Mouse (Mus musculus) ES-E14 (cell line): ENCODE results near the gene Fzr1. TPM values are rescaled to one million over a fixed set of nuclear protein-coding genes. Genes with fewer than 3 reads are reported as not detected.

Source experiments
- DNase-seq: peaks from one replicate; pipeline ENCODE4 v3.0.0-alpha.2; 2013; ENCODE audit warnings: low read depth, low spot score
- H3K27ac ChIP-seq: 2 replicates; pipeline ENCODE4 v1.5.1; 2012; ENCODE audit warnings: low read depth, mild to moderate bottlenecking, low read length, moderate library complexity, mixed read lengths; ENCODE audit not compliant: poor library complexity, insufficient read depth, severe bottlenecking
- H3K36me3 ChIP-seq: 2 replicates; pipeline ENCODE4 v1.6.1; 2012; ENCODE audit warnings: mild to moderate bottlenecking, low read length, moderate library complexity, mixed read lengths; ENCODE audit not compliant: control insufficient read depth, poor library complexity, insufficient read depth, severe bottlenecking
- H3K4me1 ChIP-seq, 2 experiments: fragments of 150-350 bp in 1 of 2; sonication (generic) in 1 of 2; 2 replicates each; pipeline ENCODE4 v1.6.1; 2012; ENCODE audit warnings: low read length in 2 of 2, mild to moderate bottlenecking in 1 of 2, mixed read lengths in 1 of 2; ENCODE audit not compliant: control insufficient read depth in 2 of 2, insufficient read depth in 2 of 2, poor library complexity in 1 of 2
- H3K4me3 ChIP-seq, 2 experiments: fragments of 150-350 bp in 1 of 2; sonication (generic) in 1 of 2; 2 replicates each; pipeline ENCODE4 v1.5.1; 2012; ENCODE audit warnings: low read length in 2 of 2, low read depth in 1 of 2, mild to moderate bottlenecking in 1 of 2, mixed read lengths in 1 of 2; ENCODE audit not compliant: insufficient read depth in 1 of 2, poor library complexity in 1 of 2, severe bottlenecking in 1 of 2
- H3K9ac ChIP-seq: 2 replicates; pipeline ENCODE4 v1.6.1; 2012; ENCODE audit warnings: low read depth, mild to moderate bottlenecking, low read length, mixed read lengths; ENCODE audit not compliant: poor library complexity, insufficient read depth, severe bottlenecking
- H3K9me3 ChIP-seq: fragments of 150-350 bp; sonication (generic); 2 replicates; pipeline ENCODE4 v1.6.1; 2012; ENCODE audit warnings: low read depth, mild to moderate bottlenecking, low read length; ENCODE audit not compliant: control insufficient read depth, insufficient read depth
- CHD2 ChIP-seq: IDR thresholded peaks from 2 replicates; pipeline ENCODE4 v1.6.1; 2014; ENCODE audit warnings: mild to moderate bottlenecking, low read depth, low read length, inconsistent platforms
- HCFC1 ChIP-seq: IDR thresholded peaks from 2 replicates; pipeline ENCODE4 v1.6.1; 2012; ENCODE audit warnings: low read length, inconsistent platforms, borderline replicate concordance; ENCODE audit not compliant: insufficient read depth
- MAFK ChIP-seq: IDR thresholded peaks from 2 replicates; pipeline ENCODE4 v1.6.1; 2014; ENCODE audit warnings: mild to moderate bottlenecking, low read depth, low read length, inconsistent platforms; ENCODE audit not compliant: insufficient read depth
- ZC3H11A ChIP-seq: IDR thresholded peaks from 2 replicates; pipeline ENCODE4 v1.6.1; 2012; ENCODE audit warnings: low read depth, mild to moderate bottlenecking, inconsistent platforms, low read length, borderline replicate concordance
- ZNF384 ChIP-seq: IDR thresholded peaks from 2 replicates; pipeline ENCODE4 v1.6.1; 2012; ENCODE audit warnings: low read depth, low read length, inconsistent platforms
- in situ Hi-C, 2 experiments: fragments of 600-800 bp; cut with MboI; formaldehyde crosslinking; loops; one replicate each; pipeline ENCODE4 v1.15.1; 2025; ENCODE audit warnings: low sequenced_read_pairs in 2 of 2, inconsistent platforms in 1 of 2; ENCODE audit not compliant: unreplicated experiment in 2 of 2
- total RNA-seq: library from RNA; depleted of rRNA; stranded (reverse); fragments of 300-350 nt; gene quantifications from 2 replicates; pipeline ENCODE4 v1.2.3, GENCODE M21; 2012

The Fzr1 gene
- total RNA-seq, 1 experiment = 63.0 TPM

DNA sequence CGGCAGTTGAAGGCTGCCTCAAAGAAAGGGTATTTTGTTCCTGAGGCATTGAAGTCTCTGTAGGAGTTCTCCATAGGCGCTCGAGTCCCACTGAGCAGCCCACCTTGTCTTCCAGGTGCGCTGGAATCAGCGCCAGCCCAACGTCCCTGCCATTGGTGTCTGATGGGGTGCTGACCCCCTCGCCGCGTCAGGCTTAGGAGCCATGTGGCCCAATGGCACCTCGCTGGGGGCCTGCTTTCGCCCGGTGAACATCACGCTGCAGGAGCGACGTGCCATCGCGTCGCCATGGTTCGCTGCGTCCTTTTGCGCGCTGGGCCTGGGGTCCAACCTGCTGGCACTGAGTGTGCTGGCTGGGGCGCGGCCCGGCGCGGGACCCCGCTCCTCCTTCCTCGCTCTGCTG lies 46.0 kb downstream of the Fzr1 start:
- Histone ChIP-seq H3K36me3 (0 out of 2 replicates have a peak, but pooled peaks cover under 1% of the 10 kb centered on the region), H3K27ac (no peak overlapping the region), H3K9me3 (no peaks in the 10 kb centered on the region), H3K4me1 (peaks cover 5 to 35% of the 10 kb centered on the region in 2 experiments; a peak in 3 of 4 replicates), H3K4me3 (peak overlapping the region; percentile 48 to 63), H3K9ac (peak overlapping the region; percentile 45)
- no peak for TF ChIP-seq HCFC1
- TF ChIP-seq MAFK = no peak
- no peak for TF ChIP-seq ZC3H11A
- no peak for TF ChIP-seq CHD2
- no peak for TF ChIP-seq ZNF384
- no peak for DNase-seq
- in situ Hi-C loops = no loop called here

DNA sequence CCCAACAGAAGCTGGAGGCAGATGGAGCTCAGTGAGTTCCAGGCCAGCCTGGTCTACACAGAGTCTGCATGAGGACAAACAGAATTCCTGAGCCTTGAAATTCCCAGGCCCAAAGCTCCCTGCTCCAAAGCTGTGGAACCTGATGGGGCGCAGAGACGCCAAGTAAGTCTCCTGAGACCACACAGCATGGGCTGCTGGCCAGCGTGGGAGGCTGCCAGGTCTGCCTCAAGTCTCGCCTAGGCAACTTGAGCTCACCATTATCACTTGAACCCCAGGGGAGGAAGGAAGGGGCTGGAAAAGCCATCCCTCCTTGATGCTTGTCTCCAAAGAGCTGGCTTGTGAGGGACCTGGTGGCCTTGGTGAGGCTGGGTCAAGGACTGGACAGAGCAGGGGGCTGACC lies 48.3 kb downstream of the Fzr1 start:
- H3K4me1 ChIP-seq = peaks cover 5 to 32% of the 10 kb centered on the region in 2 experiments; a peak in 3 of 4 replicates
- no peak for DNase-seq
- H3K4me3 ChIP-seq = no peak overlapping the region
- H3K27ac ChIP-seq = no peak overlapping the region
- H3K9me3 ChIP-seq = no peaks in the 10 kb centered on the region
- in situ Hi-C loops = no loop called here
- H3K9ac ChIP-seq = no peak overlapping the region
- TF ChIP-seq CHD2 = no peak
- no peak for TF ChIP-seq MAFK
- TF ChIP-seq ZC3H11A = no peak
- TF ChIP-seq HCFC1 = no peak
- no peak for TF ChIP-seq ZNF384
- H3K36me3 ChIP-seq = peaks cover 23% of the 10 kb centered on the region

- H3K4me1 ChIP-seq = peaks cover 5 to 27% of the 10 kb centered on the region in 2 experiments; a peak in 3 of 4 replicates
- DNase-seq = no peak
- H3K9ac ChIP-seq = no peak overlapping the region
- H3K36me3 ChIP-seq = peaks cover 29% of the 10 kb centered on the region
- no peak overlapping the region for H3K4me3 ChIP-seq
- TF ChIP-seq ZC3H11A = no peak
- TF ChIP-seq HCFC1 = no peak
- no peak for TF ChIP-seq MAFK
- no peak for TF ChIP-seq CHD2
- no peak for TF ChIP-seq ZNF384
- H3K27ac ChIP-seq = no peak overlapping the region
- in situ Hi-C loops = no loop called here
- H3K9me3 ChIP-seq = no peaks in the 10 kb centered on the region
Observed at GRCm38 (mm10) chr10:81329194-81329975, 48.9 kb downstream of the Fzr1 start.

DNA sequence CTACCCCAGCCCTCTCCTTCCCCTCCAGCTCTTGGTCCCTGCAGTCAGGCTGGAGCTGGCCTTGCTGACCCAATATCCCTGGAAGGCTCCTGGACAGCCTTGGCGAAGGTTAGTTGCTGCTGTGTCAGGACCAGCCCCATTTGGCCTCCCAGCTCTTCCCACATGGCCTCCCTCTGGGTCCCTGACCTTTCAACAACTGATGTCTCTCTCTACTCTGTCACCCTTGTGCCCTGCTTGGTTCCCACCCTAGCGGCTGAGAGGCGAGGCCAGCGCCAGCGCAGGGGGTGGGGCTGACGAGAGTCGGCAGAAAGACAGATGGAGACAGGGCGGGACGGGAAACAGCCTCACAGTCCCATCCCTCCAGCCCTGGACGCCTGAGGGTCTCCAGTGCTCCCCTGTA lies 49.9 kb downstream of the Fzr1 start, which contains the start of gene Tbxa2r:
TSS of gene Tbxa2r (plus strand) at position 346 of the 400 bp plus-strand sequence.
- Histone ChIP-seq H3K4me1 (peaks cover 5 to 27% of the 10 kb centered on the region in 2 experiments; a peak in 3 of 4 replicates), H3K27ac (no peak within 1 kb of the TSS), H3K36me3 (peaks cover 39% of the 10 kb centered on the region), H3K4me3 (no peak within 1 kb of the TSS), H3K9ac (no peak within 1 kb of the TSS), H3K9me3 (no peaks in the 10 kb centered on the region)
- DNase-seq = no peak
- TF ChIP-seq CHD2 (no peak), ZNF384 (no peak), HCFC1 (no peak), MAFK (no peak), ZC3H11A (no peak)
- in situ Hi-C loops = no loop called here
